Mouse (Mus musculus) lung, postnatal 36 days (tissue): Measurements from ENCODE around the gene Tcf25.

Experiments used
- DNase-seq: peaks from one replicate; pipeline ENCODE4 v3.0.0; 2022; ENCODE audit warnings: mixed read lengths

Gene Tcf25

DNA sequence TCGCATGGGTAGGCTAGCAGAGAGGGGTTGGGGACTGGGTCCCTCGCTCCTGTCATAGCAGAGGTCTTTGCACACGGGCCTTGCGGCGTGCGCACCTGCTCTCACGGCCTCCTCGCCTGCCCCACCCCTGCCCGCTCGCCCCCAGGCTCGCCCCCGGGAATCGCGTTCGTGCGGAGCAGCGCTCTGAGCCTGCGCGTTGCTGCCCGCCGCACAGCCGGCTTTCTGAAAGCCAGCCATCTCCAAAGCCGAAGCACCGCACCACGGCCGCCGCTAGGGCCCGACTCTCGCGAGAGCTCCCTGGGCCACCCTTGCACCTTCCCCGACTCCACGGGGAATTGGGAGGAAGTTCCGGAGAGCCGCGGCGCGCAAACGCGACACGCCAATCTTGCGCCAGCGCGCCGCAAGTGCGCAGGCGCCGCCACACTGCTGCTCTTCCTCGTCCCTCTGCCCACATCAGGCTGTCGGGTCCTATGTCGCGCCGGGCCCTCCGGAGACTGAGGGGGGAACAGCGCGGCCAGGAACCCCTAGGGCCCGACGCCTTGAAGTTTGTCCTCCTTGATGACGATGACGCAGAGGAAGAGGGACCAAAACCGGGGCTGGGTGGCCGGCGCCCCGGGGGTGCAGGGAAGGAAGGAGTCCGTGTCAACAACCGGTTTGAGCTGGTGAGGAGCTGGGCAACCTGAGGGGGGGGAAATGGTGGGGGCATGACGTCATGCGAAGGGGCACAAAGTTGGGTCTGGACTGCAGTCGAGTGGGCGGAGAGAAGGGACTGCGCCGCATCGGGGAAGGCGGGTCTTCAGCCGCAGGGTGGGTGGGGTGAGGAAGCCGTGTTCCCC, at the start of gene Tcf25:
Gene Tcf25, plus strand, starts transcription at position 351 of the 836 bp plus-strand sequence.
- DNase-seq: peak; percentile 96

DNA sequence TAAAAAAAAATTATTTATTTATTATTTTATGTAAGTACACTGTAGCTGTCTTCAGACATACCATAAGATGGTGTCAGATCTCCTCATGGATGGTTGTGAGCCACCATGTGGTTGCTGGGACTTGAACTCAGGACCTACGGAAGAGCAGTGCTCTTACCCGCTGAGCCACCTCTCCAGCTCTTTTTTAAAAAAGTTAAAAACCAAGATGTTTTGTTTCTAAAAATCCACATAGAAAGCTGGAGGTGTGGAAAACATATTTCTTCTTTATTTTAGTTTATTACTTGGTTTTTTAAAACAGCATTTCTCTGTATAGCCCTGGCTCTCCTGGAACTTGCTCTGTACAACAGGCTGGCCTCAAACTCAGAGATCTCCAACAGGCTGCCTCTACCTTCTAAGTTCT, 45.0 kb upstream of the Tcf25 start:
- no peak for DNase-seq

DNA sequence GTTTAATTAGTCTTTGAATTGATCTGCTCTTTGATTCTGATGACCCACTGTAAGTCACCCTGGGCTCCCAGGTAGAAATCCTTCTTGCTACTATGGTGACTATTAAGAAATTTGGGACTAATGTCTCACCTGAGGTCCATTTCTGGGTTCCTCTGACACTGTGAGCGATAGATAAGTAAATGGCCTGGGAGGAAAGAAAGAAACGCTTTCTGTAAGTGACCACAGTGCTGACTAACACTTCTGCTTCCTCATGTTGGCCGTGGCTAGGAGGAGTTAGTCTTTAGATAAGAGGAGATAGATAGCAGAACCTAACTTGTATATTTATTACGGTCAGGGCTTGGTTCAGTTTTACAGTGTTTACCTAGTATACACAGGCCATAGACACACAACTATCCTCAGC, 44.2 kb upstream of the Tcf25 start:
- no peak for DNase-seq

DNA sequence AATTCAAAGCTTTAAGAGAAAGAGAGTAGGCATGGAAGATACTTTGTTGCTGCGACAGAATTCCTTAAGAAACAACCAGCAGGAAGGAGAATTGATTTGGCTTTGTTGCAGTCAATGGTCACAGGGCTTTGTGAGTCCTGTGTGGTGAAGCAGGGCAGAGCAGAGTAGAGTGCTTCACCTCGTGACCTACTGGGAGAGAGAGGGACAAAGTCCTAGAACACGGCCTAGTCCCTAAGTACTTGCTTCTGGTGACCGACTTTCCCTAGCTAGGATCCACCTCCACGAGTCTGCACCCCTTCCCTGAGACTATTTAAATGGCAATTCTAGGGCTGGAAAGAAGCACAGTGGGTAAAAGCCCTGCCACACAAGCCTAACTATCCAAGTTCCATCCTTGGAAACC, 43.6 kb upstream of the Tcf25 start:
- DNase-seq: no peak

DNA sequence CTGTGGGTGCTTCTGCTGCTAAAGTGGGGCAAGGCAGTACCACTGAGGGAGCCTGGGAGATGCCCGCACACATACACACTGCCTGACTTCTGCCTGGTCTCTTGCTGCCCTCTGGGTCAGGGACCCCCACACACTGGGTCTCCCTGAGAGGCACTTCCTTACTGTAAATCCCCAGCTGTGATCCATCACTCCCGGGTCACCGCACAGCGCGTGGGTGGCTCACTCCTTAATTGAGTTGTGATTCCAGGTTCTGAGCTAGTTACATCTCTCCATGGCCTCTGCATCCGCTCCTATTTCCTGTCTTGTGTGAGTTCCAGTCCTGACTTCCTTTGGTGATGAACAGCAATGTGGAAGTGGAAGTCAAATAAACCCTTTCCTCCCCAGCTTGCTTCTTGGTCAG, 42.9 kb upstream of the Tcf25 start:
- DNase-seq: no peak

DNA sequence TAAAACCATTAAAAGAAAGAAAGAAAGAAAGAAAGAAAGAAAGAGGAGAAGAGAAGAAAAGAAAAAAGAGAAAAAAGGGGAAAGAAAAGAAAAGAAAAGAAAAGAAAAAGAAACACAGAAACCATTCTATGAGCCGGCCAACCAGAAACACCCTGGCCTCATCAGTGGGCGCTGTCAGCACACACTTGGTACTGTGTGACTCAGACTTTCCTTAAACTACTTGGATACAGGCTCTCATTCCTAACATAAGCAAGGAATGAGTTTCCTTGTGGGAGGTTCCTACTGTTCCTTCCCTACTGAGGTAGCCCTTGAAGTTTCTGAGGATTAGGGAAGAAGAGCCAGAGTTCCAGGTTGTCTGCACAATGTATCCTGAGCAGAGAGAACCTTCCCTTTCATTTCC, 42.3 kb upstream of the Tcf25 start:
- peak; percentile 22 for DNase-seq

DNA sequence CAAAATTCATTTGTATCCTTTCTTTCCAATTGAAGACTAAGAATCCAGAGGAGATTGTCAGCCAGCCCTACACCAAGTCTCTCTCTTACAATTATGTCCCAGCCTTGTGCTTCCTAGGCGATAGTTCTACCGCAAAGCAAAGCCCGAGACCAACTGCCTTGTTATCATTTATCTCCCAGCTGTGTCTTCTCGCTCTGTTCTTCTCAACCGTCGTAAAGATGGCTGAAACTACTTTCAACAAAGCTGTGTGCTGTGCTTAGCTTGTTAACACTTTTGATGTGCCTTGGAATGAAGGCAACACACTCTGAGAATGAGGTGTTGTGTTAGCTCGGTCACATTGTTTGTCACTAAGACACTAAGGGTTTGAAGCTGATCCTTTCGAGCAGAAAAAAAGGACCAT, 41.7 kb upstream of the Tcf25 start:
- no peak for DNase-seq

DNA sequence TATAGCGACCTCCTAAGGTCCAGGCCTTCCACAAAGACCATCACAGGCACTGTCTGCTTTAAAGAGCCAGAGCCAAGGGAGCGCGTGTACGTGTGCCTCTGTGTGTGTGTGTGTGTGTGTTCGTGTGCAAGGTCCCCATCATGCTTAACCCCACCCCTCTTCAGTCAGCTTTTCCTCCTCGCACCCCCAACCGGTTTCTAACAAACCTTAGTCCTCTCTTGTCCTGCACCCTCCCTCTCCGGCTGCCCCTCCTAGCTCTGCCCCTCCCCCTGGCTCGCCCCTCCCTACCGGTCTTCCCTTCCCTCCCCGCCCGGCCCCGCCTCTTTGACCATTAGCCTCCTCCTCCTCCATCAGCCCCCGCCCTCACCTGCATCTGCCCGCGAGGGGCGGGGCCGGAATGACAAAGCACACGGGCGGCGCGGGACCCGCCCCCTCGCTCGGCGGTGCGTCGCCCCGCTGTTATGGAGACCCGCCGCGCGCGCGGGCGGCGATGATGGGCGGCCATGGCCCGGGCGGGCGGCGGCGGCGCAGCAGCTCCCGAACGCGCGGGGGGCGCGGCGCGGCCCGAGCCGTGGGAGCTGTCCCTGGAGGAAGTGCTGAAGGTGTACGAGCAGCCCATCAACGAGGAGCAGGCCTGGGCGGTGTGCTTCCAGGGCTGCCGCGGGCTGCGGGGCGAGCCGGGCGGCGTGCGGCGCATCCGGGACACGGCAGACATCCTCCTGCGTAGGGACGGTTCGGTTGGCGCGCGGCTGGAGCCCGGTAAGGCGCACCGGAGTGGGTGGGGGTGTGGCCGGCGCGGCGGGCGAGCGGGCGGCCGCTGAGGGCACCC, 41.1 kb upstream of the Tcf25 start, which contains the start of gene Spire2:
Gene Spire2, plus strand, starts transcription at position 452 of the 829 bp plus-strand sequence.
- peak; percentile 79 for DNase-seq

DNA sequence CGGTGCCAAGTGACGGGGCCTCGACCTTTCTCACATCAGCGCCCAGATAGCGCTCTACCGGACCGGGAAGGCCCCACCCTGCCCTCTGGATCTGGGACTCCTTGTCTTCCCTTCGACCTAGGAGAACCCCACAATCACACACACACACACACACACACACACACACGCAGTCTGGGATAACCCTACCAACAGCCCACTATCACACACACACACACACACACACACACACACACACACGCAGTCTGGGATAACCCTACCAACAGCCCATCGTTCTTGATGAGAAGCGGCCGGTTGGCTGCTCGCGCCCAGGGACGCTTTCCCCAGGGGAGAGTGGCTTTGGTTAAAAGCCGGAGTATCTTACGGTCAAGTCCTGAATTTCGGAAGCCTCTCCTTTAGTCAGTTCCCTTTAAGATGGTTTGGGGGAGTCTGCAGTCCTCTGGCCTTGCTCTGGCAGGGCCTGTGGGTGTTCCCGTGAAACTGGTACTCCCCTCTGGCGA, 40.4 kb upstream of the Tcf25 start:
- DNase-seq: no peak

DNA sequence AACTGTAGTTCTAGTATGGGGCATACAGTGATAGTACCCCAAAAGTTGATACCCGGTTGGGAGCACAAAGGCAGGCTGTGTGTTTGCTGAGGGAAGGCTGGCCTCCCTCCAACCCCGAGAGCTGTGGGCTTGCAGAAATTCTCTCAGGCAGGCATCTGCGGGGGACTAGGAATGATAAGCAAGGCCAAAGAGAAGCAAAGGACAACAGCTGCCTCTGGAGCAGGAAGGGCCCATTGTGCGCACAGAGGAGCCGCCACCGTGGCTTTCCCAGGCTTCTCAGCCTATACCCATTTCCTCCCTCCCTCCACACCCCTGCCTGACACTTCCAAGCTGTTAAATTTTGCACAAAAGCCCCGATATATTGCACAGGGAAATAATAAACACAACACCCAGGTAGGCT, 39.7 kb upstream of the Tcf25 start:
- no peak for DNase-seq

DNA sequence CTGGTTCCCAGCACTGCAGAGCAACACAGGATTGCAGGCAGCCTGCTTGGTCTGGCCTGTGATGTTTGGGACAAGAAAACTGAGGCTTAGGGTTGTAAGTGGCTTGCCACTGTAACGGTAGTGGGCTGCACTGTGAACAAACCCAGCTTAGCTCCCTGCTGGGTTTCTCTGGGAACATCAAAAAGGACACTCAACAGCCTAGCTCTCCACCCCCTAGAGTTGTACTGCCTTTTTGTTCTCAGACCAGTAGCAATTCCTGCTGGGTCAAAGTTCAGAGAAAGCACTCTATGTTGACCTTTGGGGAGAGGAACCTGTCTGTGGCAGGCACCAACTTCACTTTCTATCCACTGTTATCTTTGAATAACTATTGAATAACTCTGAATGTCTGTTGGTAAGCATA, 39.1 kb upstream of the Tcf25 start:
- no peak for DNase-seq

DNA sequence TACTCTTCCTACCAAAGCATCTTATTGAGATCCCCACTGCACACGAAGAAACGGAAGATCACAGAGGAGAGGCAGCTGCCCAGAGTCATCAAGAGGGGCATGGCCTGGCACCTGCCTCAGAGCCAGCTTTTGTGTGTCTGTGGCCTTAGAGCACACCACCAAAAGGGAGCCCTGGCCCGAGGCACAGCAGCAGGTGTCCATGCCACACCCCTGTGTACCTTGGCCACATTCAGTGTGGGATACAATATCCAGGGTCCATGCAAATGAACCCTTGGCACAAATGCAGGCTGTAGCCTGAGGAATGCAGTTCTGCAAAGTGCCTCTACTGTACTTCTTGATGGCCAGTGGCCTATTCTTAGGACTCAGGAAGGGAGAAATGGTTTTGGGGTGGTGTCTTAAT, 36.1 kb upstream of the Tcf25 start:
- DNase-seq: peak; percentile 32

DNA sequence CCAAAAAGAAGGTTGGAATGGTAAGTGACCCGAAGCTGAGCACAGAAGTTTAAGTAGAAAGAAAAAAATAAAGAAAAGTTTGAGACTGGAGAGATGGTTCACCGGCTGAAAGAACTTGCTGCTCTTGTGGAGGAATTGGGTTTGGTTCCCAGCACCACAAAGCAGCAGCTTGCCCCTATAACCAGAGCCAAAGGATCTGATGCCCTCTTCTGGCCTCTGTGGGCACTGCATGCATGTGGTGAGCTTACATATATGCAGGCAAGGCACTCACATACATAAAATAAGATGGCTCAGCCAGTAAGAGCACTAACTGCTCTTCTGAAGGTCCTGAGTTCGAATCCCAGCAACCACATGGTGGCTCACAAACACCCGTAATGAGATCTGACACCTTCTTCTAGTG, 33.5 kb upstream of the Tcf25 start:
- peak; percentile 17 for DNase-seq

DNA sequence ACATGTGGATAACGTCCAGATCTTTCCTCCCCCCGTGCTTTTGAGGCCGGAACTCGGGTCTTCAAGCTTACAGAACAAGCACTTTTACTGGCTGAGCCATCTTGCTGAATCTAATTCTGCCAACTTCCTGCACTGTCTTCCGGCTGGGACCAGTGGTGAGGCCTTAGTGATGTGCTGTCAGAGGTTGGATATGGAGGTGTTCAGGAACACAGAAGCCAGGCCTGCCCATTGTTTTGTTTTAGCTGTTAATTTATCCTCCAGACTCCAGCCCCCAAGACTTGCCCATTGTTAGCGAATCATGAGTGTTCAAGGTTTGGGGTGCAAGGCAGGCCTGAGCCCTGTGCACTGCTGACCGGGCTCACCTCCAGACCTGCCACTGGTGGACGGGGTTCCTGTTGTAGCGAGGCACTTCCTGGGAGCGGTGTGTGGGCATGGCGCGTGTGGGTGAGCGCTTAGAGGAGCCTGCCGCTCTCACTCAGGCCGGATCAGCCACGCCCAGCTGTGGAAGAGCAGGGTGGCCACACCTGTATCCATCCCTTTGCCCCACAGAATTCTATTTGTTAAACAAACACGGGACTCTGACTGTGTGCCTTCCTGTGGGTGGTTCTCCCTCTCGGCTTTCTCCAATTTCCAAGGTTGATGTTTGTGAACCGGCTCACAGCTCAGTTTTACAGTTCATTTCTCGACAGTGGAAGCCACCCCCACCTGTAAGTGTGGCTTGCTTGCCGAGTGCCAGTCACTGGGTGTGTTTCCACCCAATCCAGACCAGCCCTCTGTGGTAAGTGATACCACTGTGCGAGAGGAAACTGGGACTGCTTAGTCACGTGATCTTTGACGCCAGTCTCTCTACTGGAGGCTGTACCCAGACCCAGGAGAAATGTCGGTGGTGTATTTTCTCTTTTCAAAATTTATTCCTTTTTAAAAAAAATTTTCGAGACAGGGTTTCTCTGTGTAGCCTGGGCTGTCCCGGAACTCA, 32.2 kb upstream of the Tcf25 start:
- peak; percentile 13 for DNase-seq

DNA sequence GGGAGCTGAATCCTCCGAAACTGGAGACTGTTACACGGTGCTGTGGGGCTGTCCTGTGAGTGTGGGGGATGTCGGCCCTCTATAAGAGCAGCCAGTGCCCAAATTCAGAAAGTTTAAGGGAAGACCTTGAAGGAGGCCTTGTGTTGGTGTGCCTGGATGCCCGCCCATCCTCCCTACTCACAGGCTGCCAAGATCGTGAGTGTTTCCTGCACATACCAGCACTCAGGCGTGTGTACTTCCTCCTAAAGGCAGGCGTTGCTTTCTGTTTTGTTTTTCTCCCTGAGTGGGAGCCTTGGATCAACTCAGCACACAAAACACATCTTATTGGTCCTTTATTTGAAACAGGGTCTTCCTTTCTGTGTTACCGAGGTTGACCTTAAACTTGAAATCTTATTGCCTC, 31.3 kb upstream of the Tcf25 start:
- DNase-seq: peak; percentile 21

DNA sequence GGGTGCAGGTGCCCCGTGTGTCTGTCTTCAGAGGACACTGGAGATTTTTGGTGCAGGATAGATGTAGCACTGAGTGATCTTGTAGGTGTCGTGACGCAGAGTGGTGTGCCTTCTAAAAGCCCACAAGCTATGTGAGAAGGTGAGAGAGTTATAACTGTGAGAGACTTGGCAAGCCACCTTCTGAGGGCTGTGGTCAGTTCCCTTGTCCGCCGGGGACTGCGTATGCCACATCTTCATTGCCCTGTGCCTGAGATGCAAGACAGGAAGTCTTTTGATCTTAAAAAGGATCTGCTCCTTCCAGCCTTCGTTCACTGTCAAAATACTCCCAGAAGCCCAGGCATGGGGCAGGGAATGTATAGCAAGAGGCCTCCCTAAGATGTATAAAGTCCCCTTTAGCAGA, 30.6 kb upstream of the Tcf25 start:
- DNase-seq: no peak

DNA sequence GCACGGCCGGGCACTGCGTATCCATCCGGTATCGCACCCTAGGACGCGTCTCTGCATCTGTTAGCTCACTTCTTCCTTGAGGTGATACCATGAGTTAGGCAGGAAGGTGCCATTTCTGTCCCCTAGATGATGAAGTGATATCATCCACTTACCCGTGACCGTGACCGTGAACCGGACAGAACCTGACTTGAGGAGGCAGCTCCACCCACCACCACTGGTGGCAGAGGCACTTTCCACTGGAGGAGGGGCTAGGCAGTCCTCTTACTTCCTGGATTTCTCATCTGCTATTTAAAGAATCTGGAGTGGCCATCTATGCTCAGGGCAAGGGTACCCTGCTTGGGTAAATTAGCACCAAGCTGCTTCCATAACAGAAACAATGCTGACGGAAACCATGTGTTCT, 30.1 kb upstream of the Tcf25 start:
- DNase-seq: peak; percentile 29

DNA sequence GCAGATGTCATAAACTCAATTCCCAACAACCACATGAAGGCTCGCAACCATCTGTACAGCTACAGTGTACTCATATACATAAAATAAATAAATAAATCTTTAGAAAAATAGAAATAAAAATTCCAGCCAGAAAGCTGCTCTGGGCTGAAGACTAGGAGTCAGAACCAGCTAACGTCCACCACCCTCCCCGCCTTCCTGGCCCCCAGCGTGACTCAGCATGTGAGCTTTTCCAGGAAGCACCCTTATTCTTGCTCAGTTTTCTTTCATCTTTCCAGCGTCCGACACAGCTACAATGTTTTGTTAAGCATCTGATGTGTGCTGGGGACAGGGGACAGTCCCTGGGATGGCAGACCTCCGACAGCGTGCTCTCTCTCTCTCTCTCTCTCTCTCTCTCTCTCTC, 28.4 kb upstream of the Tcf25 start:
- no peak for DNase-seq

DNA sequence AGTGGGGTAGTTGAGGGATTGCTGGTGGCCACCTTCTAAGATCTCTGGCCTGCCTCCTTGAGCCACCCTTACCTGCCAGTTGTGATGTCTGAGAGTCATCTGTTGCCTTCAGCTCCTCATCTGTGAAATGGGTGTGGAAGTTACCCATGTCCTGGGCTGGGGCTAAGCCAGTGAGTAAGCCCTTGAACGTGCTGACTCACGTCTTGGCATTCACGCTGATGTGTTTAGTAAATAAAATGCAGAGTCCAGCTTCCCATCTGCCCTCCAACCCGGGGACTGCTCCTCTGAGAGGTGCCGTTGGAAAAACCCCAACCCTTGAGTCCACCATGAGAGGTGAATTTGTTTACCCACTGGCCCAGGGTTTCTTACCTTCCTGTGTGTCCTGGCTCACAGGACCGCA, 27.7 kb upstream of the Tcf25 start:
- DNase-seq: no peak

DNA sequence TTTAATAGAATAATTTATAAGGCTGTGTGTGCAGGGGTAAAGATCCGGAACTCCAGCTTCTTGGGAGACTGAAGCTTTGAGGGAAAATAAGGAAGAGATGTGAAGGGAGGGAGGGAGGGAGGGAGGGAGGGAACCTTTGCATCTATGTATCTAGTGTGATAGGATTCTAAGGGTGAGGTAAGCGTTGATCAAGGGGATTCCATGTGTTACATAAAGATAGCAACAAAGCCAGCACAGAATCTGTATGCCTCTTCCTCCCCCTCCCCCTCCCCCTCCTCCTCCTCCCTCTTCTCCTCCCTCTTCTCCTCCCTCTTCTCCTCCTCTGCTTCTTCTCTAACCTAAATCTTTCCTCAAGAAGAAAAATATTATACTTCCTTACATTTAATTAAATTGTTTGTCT, 26.3 kb upstream of the Tcf25 start:
- DNase-seq: no peak

DNA sequence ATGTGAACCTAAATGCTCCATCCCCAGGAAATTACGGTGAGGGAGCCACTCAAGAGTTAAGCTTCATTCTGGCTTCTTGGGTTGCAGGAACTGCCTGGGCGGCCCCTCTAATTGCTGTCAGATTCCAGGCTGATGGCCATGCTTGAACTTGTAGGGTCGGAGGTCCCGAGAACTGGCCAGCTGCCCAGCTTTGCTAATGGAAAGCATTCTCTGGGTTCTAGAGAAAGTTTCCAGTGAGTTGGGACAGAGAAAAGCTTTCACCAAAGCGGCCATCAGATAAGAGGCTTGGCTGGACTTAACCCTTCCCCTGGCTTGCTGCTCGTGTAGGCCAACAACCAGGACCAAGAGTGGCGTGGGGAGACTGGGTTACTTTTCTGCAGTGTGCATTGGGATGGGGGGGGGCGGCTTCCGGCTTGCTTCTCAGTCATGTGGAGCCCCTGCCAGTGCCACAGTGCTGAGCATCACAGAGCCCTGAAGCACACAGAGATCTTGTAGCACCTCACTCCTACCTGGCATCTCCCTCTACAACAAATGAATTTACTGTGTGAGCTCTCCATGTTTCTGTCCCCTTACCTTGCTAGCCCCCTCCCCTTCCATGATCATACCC, 25.2 kb upstream of the Tcf25 start:
- DNase-seq: peak; percentile 72

DNA sequence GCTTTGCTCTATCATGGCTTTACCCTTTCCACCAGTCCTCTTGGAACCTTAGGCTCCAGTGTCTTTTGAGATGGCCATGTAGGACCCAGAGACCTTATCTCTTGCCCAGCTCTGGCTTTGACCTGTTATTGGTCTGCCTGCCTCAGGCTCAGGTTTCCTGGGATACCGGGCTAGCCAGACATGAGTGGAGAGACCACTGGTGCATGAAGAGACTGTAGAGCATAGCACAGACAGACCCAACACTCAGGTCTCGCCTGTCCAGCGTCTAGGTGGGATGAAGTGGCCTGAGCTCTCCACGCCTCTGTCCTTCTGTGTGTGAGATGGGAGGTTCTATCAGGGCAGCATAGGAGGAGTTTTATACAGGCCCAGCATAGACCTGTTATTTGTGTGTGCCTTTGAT, 24.5 kb upstream of the Tcf25 start:
- DNase-seq: no peak
